Mouse (Mus musculus) midbrain, embryonic 14.5 days (tissue): ENCODE results near the gene Arrdc5. TPM values are rescaled to one million over a fixed set of nuclear protein-coding genes. Genes with fewer than 3 reads are reported as not detected.

ENCODE experiments used
- ATAC-seq: fragments of 200-750 bp; cut with Nextera tagmentation; 2 replicates; pipeline ENCODE4 v1.8.0; 2017; ENCODE audit warnings: moderate number of reproducible peaks, moderate library complexity; ENCODE audit not compliant: low FRiP score, low TSS enrichment
- DNase-seq: peaks from one replicate; pipeline ENCODE4 v3.0.0-alpha.2; 2015
- H3K27ac ChIP-seq: fragments of 300-500 bp; sonication (generic); replicated peaks from 2 replicates; pipeline ENCODE4 v1.5.1; 2014; ENCODE audit warnings: mild to moderate bottlenecking, low read depth, low read length, moderate library complexity
- H3K27me3 ChIP-seq: fragments of 300-500 bp; sonication (generic); 2 replicates; pipeline ENCODE4 v1.6.1; 2014; ENCODE audit warnings: low read length, control low read depth, mixed read lengths; ENCODE audit not compliant: control insufficient read depth, insufficient read depth
- H3K36me3 ChIP-seq: fragments of 300-500 bp; sonication (generic); 2 replicates; pipeline ENCODE4 v1.6.1; 2014; ENCODE audit warnings: low read length, control low read depth; ENCODE audit not compliant: control insufficient read depth, insufficient read depth
- H3K4me1 ChIP-seq: fragments of 300-500 bp; sonication (generic); 2 replicates; pipeline ENCODE4 v1.6.1; 2014; ENCODE audit warnings: mild to moderate bottlenecking, antibody characterized with exemption, low read length, control low read depth; ENCODE audit not compliant: control insufficient read depth, insufficient read depth
- H3K4me2 ChIP-seq: fragments of 300-500 bp; sonication (generic); 2 replicates; pipeline ENCODE4 v1.6.1; 2014; ENCODE audit warnings: mild to moderate bottlenecking, low read length, moderate library complexity
- H3K4me3 ChIP-seq: fragments of 300-500 bp; sonication (generic); replicated peaks from 2 replicates; pipeline ENCODE4 v1.5.1; 2014; ENCODE audit warnings: low read depth, low read length
- H3K9ac ChIP-seq: fragments of 300-500 bp; sonication (generic); replicated peaks from 2 replicates; pipeline ENCODE4 v1.6.1; 2014; ENCODE audit warnings: mild to moderate bottlenecking, low read length, moderate library complexity
- H3K9me3 ChIP-seq: fragments of 300-500 bp; sonication (generic); 2 replicates; pipeline ENCODE4 v1.6.1; 2016; ENCODE audit warnings: low read length, control low read depth, mixed read lengths; ENCODE audit not compliant: control insufficient read depth
- WGBS: fragments of 180-500 bp; shearing (Covaris S2); extraction: QIAGEN DNeasy Blood & Tissue Kit; methylation state at CpG from one replicate; pipeline ENCODE4 v1.1.7; 2014; 5-methylcytosine and 5-hydroxymethylcytosine counted together
- polyA plus RNA-seq: library from polyadenylated mRNA; unstranded; fragments of >200 nt; fragmentation: Nextera tagmentation; extraction: Ambion mirVana; gene quantifications from 2 replicates; pipeline ENCODE4 v1.2.1, GENCODE M21; 2014

Arrdc5 gene
- polyA plus RNA-seq, 1 experiment from 2014 or later: not detected

GRCm38 (mm10) chr17:56308088-56308487, 8.0 kb upstream of the Arrdc5 start:
- Histone ChIP-seq H3K4me1 (peaks cover 15% of the 10 kb centered on the region), H3K9me3 (no peaks in the 10 kb centered on the region), H3K27me3 (no peaks in the 10 kb centered on the region), H3K27ac (no peak overlapping the region), H3K4me2 (no peak overlapping the region), H3K36me3 (0 out of 2 replicates have a peak, but pooled peaks cover 6% of the 10 kb centered on the region), H3K9ac (no peak overlapping the region), H3K4me3 (no peak overlapping the region)
- ATAC-seq (no peak), DNase-seq (no peak)
- 92% methylated on average over 6 of the region's 6 CpGs for WGBS

GRCm38 (mm10) chr17:56305826-56306225, 5.7 kb upstream of the Arrdc5 start:
- H3K36me3 ChIP-seq: 0 out of 2 replicates have a peak, but pooled peaks cover 6% of the 10 kb centered on the region
- H3K4me1 ChIP-seq: peaks cover 17% of the 10 kb centered on the region
- no peaks in the 10 kb centered on the region for H3K9me3 ChIP-seq
- H3K27ac ChIP-seq: no peak overlapping the region
- ATAC-seq: no peak
- no peak overlapping the region for H3K4me3 ChIP-seq
- peak overlapping the region; percentile 86; the same call in 1 of the 2 replicates for H3K4me2 ChIP-seq
- DNase-seq: no peak
- no peak overlapping the region for H3K9ac ChIP-seq
- no peaks in the 10 kb centered on the region for H3K27me3 ChIP-seq
- 72% methylated on average over 8 of the region's 8 CpGs for WGBS

GRCm38 (mm10) chr17:56305156-56305555, 5.1 kb upstream of the Arrdc5 start:
- no peaks in the 10 kb centered on the region for H3K9me3 ChIP-seq
- peak overlapping the region; percentile 73; the same call in 1 of the 2 replicates for H3K4me3 ChIP-seq
- peak overlapping the region; percentile 86 for H3K4me2 ChIP-seq
- H3K36me3 ChIP-seq: 0 out of 2 replicates have a peak, but pooled peaks cover 6% of the 10 kb centered on the region
- no peak for DNase-seq
- ATAC-seq: no peak
- H3K27me3 ChIP-seq: no peaks in the 10 kb centered on the region
- 0 out of 2 replicates have a peak overlapping the region, but pooled peaks have one; percentile 53 for H3K9ac ChIP-seq
- H3K4me1 ChIP-seq: peaks cover 17% of the 10 kb centered on the region
- 20% methylated on average over 9 of the region's 9 CpGs for WGBS
- no peak overlapping the region for H3K27ac ChIP-seq

GRCm38 (mm10) chr17:56304718-56305117, 4.6 kb upstream of the Arrdc5 start:
- no peak for DNase-seq
- Histone ChIP-seq H3K36me3 (0 out of 2 replicates have a peak, but pooled peaks cover 6% of the 10 kb centered on the region), H3K27me3 (no peaks in the 10 kb centered on the region), H3K27ac (no peak overlapping the region), H3K4me2 (peak overlapping the region; percentile 86), H3K4me1 (peaks cover 17% of the 10 kb centered on the region), H3K9me3 (no peaks in the 10 kb centered on the region), H3K4me3 (peak overlapping the region; percentile 73), H3K9ac (peak overlapping the region; percentile 53; the same call in 1 of the 2 replicates)
- ATAC-seq: 0 out of 2 replicates have a peak, but pooled peaks have one; percentile 0
- WGBS: 11% methylated on average over 11 of the region's 11 CpGs

GRCm38 (mm10) chr17:56303847-56304586, 3.9 kb upstream of the Arrdc5 start:
- H3K4me2 ChIP-seq: peak overlapping the region; percentile 86
- 0 out of 2 replicates have a peak, but pooled peaks cover 2% of the 10 kb centered on the region for H3K36me3 ChIP-seq
- peak; percentile 97 for DNase-seq
- WGBS: under 1% methylated on average over 68 of the region's 68 CpGs
- H3K4me1 ChIP-seq: peaks cover 17% of the 10 kb centered on the region
- H3K9ac ChIP-seq: peak overlapping the region; percentile 53
- no peaks in the 10 kb centered on the region for H3K27me3 ChIP-seq
- no peaks in the 10 kb centered on the region for H3K9me3 ChIP-seq
- 0 out of 2 replicates have a peak overlapping the region, but pooled peaks have one; percentile 32 for H3K27ac ChIP-seq
- H3K4me3 ChIP-seq: peak overlapping the region; percentile 73
- peak; percentile 95 for ATAC-seq

- H3K36me3 ChIP-seq: no peaks in the 10 kb centered on the region
- peak within 1 kb of the TSS; percentile 53; the same call in 1 of the 2 replicates for H3K9ac ChIP-seq
- 0 out of 2 replicates have a peak within 1 kb of the TSS, but pooled peaks have one; percentile 32 for H3K27ac ChIP-seq
- DNase-seq: peak; percentile 57
- H3K27me3 ChIP-seq: no peaks in the 10 kb centered on the region
- no peaks in the 10 kb centered on the region for H3K9me3 ChIP-seq
- peak within 1 kb of the TSS; percentile 86 for H3K4me2 ChIP-seq
- WGBS: under 1% methylated on average over 43 of the region's 43 CpGs
- peak within 1 kb of the TSS; percentile 73 for H3K4me3 ChIP-seq
- peaks cover 17% of the 10 kb centered on the region for H3K4me1 ChIP-seq
- ATAC-seq: peak; percentile 15
Observed at GRCm38 (mm10) chr17:56303160-56303846, 3.2 kb upstream of the Arrdc5 start, which contains the start of gene Uhrf1. Gene Uhrf1, plus strand, starts transcription at chr17:56303321.

GRCm38 (mm10) chr17:56302363-56302996, 2.4 kb upstream of the Arrdc5 start:
- H3K9me3 ChIP-seq: no peaks in the 10 kb centered on the region
- no peak for ATAC-seq
- H3K4me2 ChIP-seq: peak overlapping the region; percentile 86; the same call in 1 of the 2 replicates

GRCm38 (mm10) chr17:56298238-56298637, 1.8 kb downstream of the Arrdc5 start:
- Histone ChIP-seq H3K4me2 (no peak overlapping the region), H3K9ac (no peak overlapping the region), H3K4me1 (peaks cover 3% of the 10 kb centered on the region), H3K9me3 (no peaks in the 10 kb centered on the region), H3K27me3 (no peaks in the 10 kb centered on the region), H3K36me3 (no peaks in the 10 kb centered on the region), H3K4me3 (no peak overlapping the region), H3K27ac (no peak overlapping the region)
- 97% methylated on average over 1 of the region's 1 CpGs for WGBS
- ATAC-seq: no peak
- DNase-seq: no peak

More at GRCm38 (mm10) chr17:56302363-56302996, 2.4 kb upstream of the Arrdc5 start:
- no peak for DNase-seq
- Histone ChIP-seq H3K27me3 (no peaks in the 10 kb centered on the region), H3K4me1 (peaks cover 17% of the 10 kb centered on the region), H3K27ac (no peak overlapping the region), H3K36me3 (no peaks in the 10 kb centered on the region), H3K4me3 (no peak overlapping the region), H3K9ac (no peak overlapping the region)
- 13% methylated on average over 13 of the region's 13 CpGs for WGBS
